Mouse (Mus musculus) layer of hippocampus, adult 9-10 months (tissue): ENCODE measurements around the gene Pard3.
"Not testable (repeated sequence)": the region's sequence is repeated elsewhere in the genome, so short reads cannot be mapped to it uniquely, and the experiment has no call there.

Source experiments
- DNase-seq: peaks from one replicate; pipeline ENCODE4 v3.0.0; 2022; ENCODE audit warnings: low spot score

The Pard3 gene

DNA sequence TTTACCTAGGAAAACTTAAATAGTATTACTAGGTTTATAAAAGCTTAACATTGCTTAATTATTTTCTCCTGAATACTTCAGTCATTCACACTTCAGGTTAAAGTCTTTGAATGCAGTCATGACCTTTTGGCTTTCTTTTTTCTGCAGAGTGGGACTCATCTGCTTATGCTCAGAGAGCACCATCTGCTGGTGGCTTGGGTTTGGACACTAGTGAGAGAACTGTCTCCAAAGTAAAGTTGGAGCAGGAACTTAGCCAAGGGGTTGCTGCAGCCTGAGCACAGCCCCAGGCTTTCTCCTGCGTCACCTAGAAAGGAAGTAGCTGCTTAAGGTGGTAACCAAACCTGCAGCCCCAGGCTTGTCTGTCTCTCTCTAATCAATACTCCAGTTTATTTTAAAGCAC, 75.5 kb downstream of the Pard3 start:
- DNase-seq: peak; percentile 55

DNA sequence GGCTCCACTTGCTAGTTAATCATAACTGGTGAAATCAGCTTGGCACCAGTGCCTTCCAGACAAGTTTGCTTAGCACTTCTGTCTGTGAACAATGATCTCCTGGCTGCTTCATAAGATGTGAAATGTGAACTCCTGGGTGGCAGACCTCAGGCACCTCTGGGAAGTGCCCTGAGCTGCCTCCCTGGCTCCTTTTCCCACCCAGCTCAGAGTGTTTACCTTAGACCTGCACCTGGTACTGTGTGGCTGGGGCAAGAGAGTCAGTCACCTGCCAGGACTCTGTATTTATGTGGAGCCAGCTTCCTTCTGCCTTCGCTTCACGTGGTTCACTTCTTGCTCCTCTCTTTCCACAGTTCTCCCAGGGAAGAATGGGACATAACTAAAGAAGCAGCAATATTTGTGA, 77.3 kb downstream of the Pard3 start:
- no peak for DNase-seq

DNA sequence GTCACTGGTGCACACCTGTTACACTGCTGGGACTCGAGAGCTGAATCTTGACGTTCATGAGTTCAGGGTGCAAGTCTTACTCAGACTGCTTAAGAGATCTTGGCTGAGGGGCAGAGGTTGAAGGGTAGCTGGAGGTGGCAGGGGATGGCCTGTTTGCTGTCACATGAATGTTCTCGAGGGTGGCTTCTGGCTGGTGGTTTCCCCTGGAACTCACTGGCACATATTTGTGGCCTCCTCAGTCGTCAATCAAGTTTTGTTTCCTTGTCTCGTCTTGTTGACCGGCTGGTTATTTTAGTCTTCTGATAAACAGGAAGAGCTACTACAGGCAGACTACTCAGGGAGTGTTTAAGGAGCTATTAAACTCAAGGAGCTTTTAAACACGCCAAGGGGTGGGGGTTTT, 79.9 kb downstream of the Pard3 start:
- DNase-seq: no peak

DNA sequence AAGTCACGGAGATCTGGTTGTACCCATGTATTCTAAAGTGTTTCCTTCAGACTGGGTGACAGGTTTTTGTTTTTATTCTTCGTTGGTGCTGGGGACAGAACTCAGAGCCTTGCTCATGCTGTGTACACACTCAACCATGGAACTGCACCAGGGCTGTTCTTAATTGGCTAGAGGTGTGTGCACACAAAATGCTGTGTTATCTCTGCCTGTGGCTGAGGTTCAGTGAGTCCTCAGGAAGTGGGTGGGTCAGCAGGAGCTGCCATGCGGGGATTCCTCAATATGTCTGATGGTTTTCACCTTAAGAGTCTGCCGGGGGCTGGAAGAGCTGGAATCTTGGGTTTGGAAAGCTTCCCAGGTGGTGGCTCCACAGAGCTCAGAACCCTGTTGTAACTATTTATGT, 80.9 kb downstream of the Pard3 start:
- DNase-seq: no peak

DNA sequence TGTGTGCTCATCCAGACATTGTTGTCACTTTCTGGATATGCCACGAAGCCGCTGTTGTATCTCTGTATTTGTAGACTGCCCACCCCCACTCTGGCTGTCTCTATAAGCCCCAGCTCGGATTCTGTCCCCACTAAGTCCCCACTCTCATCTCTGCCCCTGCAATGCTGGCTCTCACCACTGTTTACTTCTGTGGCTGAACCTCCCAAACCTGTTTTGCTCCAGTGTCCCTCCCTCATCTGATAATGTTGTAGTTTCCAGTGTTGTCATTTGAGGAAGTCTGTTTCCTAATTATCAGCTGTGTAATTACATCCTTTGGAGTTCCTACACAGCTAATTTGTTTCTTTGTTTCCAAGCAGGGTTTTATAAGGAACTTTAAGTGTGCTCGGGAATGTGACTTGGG, 81.4 kb downstream of the Pard3 start:
- no peak for DNase-seq

DNA sequence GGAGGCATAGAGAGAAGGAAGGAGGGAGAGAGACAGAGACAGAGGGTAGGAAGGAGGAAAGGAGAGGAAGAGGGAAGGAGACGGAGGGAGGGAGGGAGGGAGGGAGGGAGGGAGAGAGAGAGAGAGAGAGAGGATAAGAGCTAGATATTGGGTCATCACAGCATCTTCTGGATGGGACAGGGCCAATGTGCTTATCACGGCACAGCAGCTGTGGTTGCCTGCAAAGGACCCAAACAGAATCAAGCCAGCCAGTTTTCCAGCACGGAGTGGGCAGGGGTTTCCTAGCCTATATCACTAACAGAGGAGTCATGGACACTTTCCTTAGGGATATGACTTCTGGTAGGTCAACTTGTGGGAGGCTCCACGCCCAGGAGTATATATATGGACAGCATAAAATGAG, 82.4 kb downstream of the Pard3 start:
- no peak for DNase-seq

DNA sequence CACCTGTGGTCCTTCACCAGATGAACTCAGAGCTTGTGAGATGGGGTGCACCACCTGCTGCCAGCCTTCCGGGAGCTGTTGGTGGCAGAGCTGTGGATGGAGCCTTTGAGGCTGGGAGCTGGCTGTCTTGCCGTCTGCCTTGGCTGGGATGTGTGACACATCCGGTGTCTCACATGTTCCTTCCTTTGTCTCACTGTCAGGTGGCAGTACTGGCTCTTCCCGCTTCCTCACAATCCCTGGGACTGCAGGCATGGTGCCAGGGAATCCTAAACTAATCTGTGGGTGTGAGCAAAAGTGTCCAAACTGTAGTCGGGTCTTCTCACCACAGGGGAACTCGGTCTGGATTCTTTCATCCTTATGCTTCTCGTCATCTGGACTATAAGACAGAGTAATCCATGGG, 85.1 kb downstream of the Pard3 start:
- DNase-seq: no peak

DNA sequence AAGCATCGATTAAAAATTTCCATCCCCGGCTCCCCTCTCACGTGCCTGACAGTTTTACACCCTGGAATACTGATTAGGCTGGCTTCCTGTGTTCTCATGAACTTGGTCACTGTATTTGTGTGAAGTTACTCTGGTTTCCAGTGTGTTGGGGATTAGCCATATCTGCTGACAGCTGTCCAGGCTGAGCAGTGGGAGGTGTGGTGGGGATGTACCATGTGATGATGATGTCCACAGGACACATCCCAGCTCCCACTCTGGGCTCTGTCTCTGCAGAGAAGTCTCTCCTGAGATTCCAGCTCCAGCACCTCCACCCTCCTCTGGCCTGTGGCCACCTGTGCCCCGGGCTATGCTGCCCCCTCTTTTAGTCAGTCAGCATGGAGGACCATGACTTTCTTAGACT, 87.0 kb downstream of the Pard3 start:
- DNase-seq: no peak

DNA sequence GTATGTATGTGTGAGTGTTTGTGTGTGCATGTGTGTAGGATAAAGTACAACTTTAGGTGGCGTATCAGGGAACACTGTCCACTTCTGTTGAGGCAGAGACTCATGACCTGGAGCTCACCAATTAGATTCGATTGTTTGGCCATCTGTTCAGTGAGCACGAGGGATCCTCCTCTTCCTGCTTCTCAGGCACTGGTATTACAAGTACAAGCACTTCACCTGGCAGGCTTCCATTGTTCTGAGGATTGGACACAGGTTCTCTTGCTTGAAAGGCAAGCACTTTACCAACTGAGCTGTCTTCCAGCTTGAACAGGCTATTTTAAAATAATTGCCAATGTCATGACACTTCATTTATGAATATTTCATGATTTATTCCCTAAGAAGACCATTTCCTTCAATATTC, 88.0 kb downstream of the Pard3 start:
- no peak for DNase-seq

DNA sequence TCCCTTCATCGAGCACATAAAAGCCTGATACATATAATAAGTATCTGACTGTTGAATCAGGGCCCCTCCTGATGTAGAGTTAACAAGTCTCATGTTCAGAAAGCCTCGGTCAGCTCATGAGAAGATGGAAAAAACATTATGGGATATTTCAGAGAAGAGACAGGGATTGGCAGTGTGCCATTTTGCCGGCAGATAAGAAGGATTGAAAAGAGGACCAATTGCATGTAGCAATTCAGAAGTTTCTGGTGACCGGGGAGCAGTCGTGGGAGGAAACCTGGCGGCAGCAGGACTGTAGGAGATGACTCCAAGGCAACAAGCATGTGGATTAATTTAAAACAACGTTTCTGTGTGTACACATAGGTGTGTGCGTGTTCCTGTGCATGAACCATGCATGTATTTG, 93.4 kb downstream of the Pard3 start:
- DNase-seq: no peak

DNA sequence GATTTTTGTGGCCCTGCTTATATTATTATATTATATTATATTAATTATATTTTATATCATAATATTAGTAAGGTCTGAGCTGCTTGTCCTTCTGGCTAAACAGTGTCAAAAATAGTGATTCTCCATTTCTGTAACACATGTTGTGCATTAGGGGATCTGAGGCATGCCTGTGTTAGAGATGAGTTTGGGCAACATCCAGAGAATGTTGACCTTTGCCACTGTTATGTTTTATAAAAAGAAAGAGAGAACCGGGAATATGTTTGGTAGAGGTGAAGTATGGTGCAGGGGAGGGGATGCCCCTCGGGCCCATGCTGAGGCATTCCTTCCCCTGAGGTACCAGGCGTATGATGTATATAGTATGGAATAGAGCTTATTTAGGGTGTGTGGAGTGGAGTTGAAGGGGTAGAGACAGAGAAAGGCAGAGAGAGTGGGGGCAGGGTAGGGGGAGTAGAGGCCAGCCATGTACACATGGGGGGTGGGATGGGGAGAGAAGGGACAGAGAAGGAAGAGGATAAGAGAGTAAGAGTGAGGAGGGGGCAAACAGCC, 95.8 kb downstream of the Pard3 start:
- no peak for DNase-seq

DNA sequence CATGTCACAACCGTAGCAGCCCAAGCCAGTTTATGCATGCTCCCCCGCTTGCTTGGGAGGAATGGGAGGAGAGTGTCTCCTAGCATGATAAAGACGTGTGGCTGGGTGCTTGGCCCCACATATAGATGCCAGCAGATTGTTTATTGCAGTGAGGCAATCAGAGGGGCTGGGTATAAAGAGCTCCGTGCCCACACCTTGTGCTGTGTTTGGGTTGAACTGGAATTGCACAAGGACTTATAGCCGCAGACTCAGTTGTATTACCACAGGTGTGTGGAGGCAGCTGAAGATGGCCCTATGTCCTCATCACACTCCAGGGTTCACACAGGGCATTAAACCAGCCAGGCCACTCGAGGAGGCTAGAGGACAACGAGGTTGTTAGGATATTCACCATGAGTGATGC, 98.2 kb downstream of the Pard3 start:
- DNase-seq: no peak

DNA sequence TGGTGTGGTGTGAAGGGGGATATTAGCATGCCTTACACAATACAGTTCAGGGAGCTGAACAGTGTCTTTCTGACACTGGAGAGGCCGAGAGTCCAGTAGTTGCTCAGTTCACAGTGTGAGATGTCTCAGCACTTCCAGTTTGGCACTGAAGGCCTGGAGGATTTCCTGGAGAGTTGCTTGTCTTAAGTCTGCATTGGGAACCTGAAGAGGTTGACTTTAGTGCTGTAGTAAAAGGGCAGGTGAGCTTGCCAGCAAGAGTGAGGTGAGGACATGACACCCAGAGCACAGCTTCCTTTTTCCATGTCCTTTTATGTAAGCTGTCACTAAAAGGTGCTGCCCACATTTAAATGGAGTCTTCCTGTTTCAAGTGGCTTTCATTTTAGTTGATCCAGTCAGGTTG, 99.1 kb downstream of the Pard3 start:
- no peak for DNase-seq

DNA sequence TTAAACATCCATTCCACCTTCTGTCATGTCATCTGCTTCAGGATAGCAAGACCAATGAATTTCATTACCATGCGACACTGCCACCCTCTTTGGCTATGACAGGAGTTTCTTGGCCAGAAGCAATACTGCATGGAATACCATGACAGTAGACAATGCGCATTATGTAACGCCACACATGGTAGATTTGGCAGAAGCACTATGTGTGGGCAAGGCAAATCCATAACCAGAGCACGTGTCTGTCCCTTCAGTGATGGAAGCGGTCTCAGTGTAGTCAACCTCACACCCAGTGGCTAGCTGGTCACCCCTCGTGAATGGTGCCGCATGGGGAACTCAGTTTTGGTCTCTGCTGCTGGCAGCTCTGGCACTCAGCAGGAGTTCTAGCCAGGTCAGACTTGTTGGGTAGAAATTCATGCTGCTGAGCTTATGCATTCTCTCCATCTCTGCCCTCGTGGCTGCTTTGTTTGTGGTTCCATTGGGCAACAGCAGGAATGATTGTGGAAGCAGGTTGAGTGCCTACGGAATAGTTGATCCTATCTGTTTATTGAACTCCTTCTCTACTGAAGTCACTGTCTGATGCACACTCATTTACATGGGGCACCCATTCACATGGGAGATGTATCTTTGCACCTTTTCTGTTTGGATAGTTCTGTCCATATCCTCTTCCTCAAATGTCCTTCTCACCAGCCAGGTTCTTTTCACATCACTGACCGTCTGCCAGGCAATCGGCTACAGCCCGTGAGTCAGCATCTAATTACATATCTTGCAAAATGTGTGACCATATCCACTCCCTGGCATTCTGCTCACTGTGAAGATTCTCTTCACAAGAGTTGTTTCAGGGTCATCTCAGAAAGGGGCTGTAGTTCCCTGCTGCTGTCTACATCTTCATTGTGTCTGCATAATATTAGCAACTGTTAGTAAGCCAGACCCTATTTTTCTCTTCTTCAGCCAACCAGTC, 100.9 kb downstream of the Pard3 start:
- no peak for DNase-seq

DNA sequence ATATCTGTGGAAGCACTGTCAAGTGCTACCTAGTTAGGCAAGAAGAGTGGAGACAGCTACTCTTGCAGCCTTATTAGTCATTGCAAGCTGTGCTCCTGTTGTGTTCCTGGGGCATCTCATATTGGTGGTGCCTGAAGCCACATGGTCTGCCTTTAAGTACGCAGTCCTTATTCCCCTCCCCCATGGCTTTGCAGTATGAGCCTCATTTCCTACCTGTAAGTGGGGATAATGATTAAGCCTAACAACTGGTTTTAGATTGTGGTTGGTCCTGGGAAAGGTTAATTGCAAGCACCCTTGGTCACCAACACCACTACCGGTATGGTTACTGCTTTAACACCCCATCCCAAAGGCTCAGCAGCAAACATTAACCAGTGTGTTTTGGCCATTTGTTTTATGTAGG, 104.8 kb downstream of the Pard3 start:
- DNase-seq: no peak

DNA sequence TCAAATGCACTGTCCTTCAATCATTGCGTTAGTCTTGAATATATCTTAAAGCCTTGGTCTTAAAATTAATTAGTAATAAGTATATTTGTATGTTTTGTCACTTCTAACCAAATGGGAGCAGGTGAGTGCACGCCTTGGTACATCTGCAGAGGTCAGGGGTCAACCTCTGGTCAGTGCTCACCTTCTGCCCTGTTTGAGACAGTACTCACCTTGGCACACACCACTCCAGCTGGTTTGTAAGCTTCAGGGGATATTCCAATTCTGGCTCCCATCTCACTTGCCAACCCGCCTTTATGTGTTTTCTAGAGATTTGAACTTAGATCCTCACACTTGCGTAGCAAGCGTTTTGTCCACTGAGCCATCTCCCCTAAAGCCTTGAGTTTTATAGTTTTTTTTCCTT, 105.7 kb downstream of the Pard3 start:
- DNase-seq: no peak

DNA sequence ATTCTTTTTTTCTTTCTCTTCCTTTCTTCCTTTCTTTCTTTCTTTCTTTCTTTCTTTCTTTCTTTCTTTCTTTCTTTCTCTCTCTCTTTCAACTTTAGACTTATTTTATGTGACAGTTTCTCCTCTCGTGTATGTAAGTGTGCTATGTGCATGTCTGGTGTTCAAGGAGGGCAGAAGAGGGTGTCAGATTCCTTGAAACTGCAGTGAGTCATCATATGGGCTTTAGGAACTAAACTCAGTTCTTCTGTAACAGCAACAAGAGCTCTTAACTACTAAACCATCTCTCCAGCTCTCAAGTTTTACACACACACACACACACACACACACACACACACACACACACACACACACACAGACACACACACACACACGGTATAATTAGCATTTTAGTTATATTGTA, 106.7 kb downstream of the Pard3 start:
- DNase-seq: not testable (repeated sequence)

DNA sequence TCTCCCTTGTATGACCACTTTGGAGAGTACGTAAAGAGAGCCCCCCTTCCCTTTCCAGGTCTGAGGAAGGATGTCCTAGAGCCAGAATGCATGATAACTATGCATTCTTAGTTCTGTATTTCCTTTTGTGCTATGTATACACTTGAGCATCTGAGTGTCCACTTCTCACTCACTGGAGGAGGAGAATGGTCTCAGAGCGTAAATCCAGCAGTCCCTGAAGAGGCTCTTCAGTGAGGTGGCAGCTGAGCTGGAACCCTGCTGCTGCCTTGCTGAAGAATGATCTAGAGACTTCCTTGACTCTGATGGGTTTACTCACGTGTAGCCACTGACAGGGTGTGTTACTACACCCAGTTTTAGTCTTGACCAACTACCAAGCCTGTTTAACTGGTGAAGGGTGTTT, 107.2 kb downstream of the Pard3 start:
- no peak for DNase-seq

DNA sequence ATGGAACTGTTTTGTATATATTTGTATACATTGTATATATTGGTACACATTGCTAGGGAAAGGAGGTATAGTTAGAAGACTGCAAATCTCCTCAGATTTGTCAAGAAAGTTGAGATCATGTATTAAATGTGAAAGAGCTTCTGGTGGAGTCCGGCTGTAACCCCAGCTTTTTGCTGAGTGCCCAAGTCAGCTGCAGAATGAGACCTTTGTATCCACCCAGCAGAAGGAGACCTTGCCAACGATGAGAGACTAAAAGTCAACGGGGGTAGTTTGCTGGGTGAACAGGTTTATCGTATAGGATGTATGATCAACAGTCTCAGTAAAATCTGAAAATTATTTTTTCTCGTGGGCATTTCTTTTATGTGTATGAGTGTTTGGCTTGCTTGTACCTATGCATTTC, 109.8 kb downstream of the Pard3 start:
- DNase-seq: no peak

DNA sequence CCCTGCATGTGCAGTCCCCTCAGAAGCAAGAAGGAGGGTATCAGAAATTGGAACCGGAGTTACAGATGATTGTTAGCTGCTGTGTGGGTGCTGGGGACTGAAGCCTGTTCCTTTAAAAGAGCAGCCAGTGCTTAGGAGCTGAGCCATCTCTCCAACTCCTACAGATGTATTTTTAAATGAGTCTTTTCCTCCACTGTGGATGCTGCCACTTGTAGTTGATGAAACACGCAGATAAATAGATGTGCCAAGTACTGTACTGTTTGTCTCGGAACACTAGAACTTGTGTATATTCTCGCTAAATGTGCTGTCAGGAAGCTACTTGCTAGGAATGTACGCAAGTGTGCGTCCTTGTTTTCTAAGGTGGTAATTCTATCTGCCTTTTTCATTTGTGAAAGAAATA, 110.7 kb downstream of the Pard3 start:
- peak; percentile 22 for DNase-seq

DNA sequence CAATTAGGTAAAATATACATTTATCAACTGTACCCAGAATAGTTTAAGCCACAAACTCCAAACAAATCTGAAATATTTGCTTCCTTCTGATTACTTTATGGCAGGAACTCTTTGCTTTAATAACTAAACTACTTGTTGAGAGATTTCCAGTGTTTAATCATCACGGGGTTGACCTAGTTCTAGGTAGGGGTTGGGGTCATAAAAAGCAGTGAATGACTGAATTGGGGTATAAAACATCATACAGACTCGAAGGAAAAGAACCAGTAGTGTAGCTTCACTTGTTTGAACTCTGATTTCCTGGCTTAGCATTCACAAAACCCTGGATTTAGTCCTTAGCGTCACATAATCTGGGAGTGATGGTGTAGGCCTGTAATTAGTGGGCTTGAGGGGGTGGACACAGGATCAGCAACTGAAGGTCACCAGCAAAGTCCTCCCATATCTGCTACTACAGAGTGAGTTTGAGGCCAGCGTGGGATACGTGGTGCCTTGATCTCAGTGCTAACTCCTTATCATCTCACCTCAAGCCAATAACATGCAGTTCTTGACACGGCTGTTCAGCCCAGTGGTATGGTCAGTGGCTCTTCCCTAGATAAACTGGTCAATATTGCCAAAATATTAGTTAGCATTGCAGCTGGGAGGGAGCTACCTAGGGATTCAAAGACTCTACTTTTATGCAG, 111.6 kb downstream of the Pard3 start:
- DNase-seq: no peak

DNA sequence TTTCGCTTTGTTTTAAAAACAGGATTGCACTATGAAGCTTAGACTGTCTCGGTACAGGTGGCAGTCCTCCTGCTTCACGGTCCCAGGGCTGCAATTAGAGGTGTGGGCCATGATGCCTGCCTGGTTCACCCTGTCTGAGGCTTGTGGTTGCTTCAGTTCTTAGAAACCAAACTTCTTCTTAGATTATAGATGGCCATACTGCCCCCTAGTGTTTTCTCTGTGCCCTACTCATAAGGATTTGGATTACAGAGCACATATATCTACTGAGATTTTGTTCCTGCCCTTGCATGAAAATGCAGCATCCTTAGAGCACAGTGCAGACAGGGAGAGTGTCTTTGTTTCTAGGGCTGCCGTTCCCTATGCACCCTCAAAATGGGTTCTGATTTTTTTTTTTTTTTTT, 114.9 kb downstream of the Pard3 start:
- DNase-seq: peak; percentile 77

DNA sequence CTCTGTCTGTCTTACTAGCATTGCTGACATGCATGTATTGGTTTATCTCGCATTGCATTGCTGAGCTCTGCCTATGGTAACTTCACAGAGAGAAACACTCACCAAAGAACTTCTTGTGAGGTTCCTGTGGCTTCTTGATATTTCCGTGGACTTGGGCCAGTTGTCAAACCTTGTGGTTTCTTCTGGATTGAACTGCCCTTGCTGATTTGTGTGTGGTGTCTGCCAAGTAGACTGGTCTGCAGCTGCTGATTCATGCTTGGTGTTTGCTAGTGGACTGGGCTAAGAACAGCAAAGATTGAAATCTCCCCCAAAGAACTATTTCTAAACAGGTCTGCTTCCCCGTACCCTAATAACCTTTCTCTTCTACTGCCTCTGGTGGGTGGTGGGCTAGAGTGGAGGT, 117.6 kb downstream of the Pard3 start:
- DNase-seq: no peak
